Mouse (Mus musculus): ENCODE measurements around the gene Slc44a1.

DNA sequence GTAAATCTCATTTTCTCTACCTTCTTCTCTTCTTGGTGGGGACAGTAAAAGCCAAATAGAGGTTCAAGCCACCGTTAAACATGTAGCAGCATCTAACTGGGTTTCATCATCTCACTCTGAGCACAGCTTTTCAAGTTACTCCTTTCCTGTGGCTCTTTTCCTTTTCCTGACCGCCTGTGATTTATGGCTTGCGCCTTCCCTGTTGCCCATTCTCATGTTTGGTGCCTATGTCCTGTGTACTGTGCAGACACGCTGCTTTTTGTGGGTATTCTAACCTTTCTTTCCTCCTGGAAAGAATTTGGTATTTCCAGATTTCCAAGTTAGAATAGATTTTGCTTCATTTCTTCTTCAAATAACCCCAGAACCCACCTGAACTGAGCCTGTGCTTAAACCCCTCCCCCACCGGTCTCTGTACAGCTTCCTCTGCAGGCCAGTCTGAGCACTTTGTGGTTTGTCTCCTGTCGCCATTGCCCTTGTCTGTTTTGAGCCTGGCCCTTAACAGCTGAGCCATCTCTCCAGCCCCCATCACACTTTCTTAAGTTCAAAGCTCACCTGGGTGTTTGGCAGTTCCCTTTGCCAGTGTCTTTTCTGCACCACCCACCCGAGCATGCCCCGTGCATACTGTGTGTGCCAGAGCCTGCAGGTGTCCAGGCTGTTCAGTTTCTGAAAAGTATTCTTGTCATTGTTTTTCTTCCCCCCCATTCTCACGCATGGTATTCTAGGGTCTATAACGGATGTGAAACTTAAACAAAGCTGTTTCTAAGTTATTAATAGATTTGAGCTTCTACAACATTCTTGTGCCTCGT is 73.3 kb downstream of the Slc44a1 start:
- TF ChIP-seq CTCF (IDR thresholded peaks at IDR 0.05; ENCODE audit: extremely low read depth, insufficient read length, insufficient replicate concordance, low read depth, low read length) (no peak), POLR2A (IDR thresholded peaks at IDR 0.05; ENCODE audit: low read depth, low read length) (no peak)

Data from small intestine, adult 2 months (tissue).